In the genomic region with DNA sequence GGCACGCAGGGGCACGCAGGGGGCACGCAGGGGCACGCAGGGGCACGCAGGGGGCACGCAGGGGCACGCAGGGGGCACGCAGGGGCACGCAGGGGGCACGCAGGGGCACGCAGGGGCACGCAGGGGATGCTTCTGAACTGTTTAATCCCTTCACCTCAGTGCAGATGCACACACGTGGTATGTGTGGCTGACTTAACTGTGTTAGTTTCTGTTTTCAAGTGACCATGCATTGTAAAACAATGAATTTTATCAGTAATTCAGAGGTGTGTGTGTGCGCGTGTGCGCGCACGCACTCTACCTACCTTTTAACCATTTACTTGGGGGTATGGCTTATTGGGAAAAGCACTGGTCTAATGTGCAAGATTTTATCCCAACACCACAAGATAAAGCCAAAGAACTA, we compare ENCODE assay signal across 12 mouse cellular contexts.
"Had no signal": no experiment of that assay in that cellular context is flagged by ENCODE, and none has a peak within 500 bp of the region (broad histone marks: within the 10 kb centered on the region; RNA-seq: fewer than 3 reads in every experiment).

No protein-coding gene starts in this region.

- H3K9me3 ChIP-seq: limb, embryonic 12.5 days; midbrain, embryonic 10.5 days; neural tube, embryonic 15.5 days had no signal

- H3K4me2 ChIP-seq: limb, embryonic 12.5 days; neural tube, embryonic 15.5 days had no signal

- H3K27me3 ChIP-seq: limb, embryonic 12.5 days; neural tube, embryonic 15.5 days had no signal

- DNase-seq: kidney, postnatal 14 days; lung, adult 18-20 months; lung, postnatal 36 days; midbrain, embryonic 14.5 days; right cerebral cortex, adult 18-20 months; right cerebral cortex, postnatal 25 days; thymus, postnatal 4 days had no signal

- H3K27ac ChIP-seq: limb, embryonic 12.5 days; liver, embryonic 14.5 days; midbrain, embryonic 10.5 days; neural tube, embryonic 15.5 days had no signal

- H3K36me3 ChIP-seq: limb, embryonic 12.5 days; midbrain, embryonic 10.5 days; neural tube, embryonic 15.5 days had no signal

- H3K4me1 ChIP-seq: neural tube, embryonic 15.5 days had no signal

- H3K9ac ChIP-seq: limb, embryonic 12.5 days; liver, embryonic 14.5 days; neural tube, embryonic 15.5 days had no signal

- H3K4me3 ChIP-seq: limb, embryonic 12.5 days; midbrain, embryonic 10.5 days; myocyte; neural tube, embryonic 15.5 days had no signal
